Mouse (Mus musculus) heart, postnatal 0 days (tissue): ENCODE measurements at regions not wholly inside any gene's neighbourhood (a gene's known extent, or its start where the extent isn't known, plus 50 kb on each side); places are given as distances from the start of the nearest gene placed in this dataset.

Experiments used
- CTCF ChIP-seq: IDR thresholded peaks from 2 replicates; pipeline ENCODE4 v1.5.1; 2016; ENCODE audit warnings: antibody characterized with exemption, control low read depth, low read depth
- EP300 ChIP-seq: IDR thresholded peaks from 2 replicates; pipeline ENCODE4 v1.6.1; 2016; ENCODE audit warnings: antibody characterized with exemption, low read depth

GRCm38 (mm10) chr3:18698106-18698505, 749.9 kb downstream of the Cypt12 start:
- TF ChIP-seq CTCF (no peak), EP300 (no peak)
